Mouse (Mus musculus): ENCODE results near the gene 2310034C09Rik. TPM values are rescaled to one million over a fixed set of nuclear protein-coding genes. Genes with fewer than 3 reads are reported as not detected.

The 2310034C09Rik gene
- not detected in 2 replicates for polyA plus RNA-seq (2015; fragmentation: Nextera tagmentation; extraction: Ambion mirVana)

DNA sequence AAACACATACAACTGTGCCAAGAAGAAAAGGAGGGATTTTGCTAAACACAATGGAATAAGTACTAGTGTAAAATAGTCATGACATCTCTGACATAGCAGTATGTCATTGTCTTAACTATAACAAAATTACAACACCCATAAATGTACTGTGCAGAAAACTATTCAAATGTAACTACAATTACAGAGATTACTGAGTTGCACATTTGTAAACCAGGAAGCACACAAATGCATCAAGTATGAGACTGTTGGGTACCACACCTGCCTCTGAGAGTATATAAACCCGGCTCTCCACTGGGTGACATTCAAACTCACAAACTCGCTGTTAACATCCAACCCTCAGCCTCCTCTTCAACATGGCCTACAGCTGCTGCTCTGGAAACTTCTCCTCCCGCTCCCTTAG, at the start of gene 2310034C09Rik:
Gene 2310034C09Rik (plus strand): TSS at position 301 of the 400 bp plus-strand sequence.

DNA sequence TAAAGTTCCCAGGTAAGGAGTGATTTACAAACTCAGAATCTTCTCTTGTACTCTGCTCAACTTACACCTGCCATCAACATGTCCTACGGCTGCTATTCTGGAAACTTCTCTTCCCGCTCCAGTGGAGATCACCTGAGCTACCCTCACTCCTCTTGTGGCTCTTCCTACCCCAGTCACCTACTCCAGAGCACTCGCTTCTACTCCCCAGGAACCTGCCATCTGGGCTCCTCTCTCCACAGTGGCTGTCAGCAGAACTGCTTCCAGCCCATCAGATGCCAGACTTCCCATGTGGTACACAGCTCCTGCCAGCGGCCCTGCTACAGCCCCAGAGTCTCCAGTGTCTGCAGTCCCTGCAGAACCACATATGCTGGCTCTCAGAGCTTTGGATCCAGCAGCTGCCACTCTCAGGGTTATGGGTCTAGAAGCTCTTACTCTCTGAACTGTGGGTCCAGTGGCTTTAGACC, 29.8 kb upstream of the 2310034C09Rik start, which contains the start of gene Krtap13-1:
Gene Krtap13-1 (plus strand): TSS at position 51 of the 464 bp plus-strand sequence.

DNA sequence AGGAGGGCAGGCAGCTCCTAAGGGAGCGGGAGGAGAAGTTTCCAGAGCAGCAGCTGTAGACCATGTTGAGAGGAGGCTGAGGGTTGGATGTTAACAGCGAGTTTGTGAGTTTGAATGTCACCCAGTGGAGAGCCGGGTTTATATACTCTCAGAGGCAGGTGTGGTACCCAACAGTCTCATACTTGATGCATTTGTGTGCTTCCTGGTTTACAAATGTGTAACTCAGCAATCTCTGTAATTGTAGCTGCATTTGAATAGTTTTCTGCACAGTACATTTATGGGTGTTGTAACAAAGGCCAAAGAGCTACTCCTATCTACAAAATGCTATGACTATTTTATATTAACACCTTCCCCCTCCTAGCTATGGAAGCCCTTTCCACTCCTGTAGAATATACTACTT, 7.1 kb upstream of the 2310034C09Rik start, which contains the start of gene Krtap13:
Gene Krtap13 (minus strand): TSS at position 101 of the 400 bp plus-strand sequence.

DNA sequence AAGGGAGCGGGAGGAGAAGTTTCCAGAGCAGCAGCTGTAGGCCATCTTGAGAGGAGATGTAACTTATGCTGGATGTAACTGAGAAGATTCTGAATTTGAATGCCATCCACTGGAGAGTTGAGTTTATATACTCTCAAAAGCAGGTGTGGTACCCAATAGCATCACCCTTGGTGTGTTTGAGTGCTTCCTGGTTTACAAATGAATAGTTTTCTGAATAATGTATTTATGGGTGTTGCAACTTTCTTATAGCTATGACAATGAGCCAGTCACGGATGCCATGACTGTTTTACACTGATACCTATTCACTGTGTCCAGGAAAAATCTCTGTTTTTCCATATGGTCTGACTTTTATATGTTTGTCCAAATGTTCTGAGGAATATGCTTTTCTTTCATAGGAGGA, 15.5 kb downstream of the 2310034C09Rik start, which contains the start of gene 2310057N15Rik:
Gene 2310057N15Rik (minus strand): TSS at position 101 of the 400 bp plus-strand sequence.

DNA sequence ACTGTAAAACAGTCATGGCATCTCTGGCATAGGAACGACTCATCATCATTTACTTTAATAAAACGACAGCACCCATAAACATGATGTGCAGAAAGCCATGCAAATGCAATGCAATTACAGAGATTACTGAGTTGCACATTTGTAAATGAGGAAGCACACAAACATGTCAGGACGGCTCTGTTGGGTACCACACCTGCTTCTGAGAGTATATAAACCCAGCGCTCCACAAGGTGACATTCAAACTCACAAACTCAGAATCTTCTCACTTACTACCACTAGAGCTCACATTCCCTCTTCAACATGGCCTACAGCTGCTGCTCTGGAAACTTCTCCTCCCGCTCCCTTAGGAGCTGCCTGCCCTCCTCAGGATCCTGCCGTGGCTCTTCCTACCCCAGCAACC, 18.9 kb downstream of the 2310034C09Rik start, which contains the start of gene Gm5965:
Gene Gm5965 (plus strand): TSS at position 301 of the 400 bp plus-strand sequence.

Other genes with a start within 250 kb of the 2310034C09Rik start
- gene Cldn8, start 195.7 kb upstream of the 2310034C09Rik start, polyA plus RNA-seq (2015; fragmentation: Nextera tagmentation; extraction: Ambion mirVana) = 0.05 TPM in 1 of 2 replicates, not detected in the other
- not detected in 2 replicates for gene Krtap24-1, start 146.6 kb upstream of the 2310034C09Rik start, polyA plus RNA-seq (2015; fragmentation: Nextera tagmentation; extraction: Ambion mirVana)
- gene 2310079G19Rik, start 131.2 kb upstream of the 2310034C09Rik start, polyA plus RNA-seq (2015; fragmentation: Nextera tagmentation; extraction: Ambion mirVana) = 0.19 TPM in 1 of 2 replicates, not detected in the other
- not detected in 2 replicates for gene Krtap26-1, start 111.1 kb upstream of the 2310034C09Rik start, polyA plus RNA-seq (2015; fragmentation: Nextera tagmentation; extraction: Ambion mirVana)
- not detected in 2 replicates for gene Krtap27-1, start 87.2 kb upstream of the 2310034C09Rik start, polyA plus RNA-seq (2015; fragmentation: Nextera tagmentation; extraction: Ambion mirVana)
- gene 2310061N02Rik, start 50.9 kb upstream of the 2310034C09Rik start, polyA plus RNA-seq (2015; fragmentation: Nextera tagmentation; extraction: Ambion mirVana) = not detected in 2 replicates
- gene Krtap13-1, start 30.0 kb upstream of the 2310034C09Rik start, polyA plus RNA-seq (2015; fragmentation: Nextera tagmentation; extraction: Ambion mirVana) = not detected in 2 replicates
- not detected in 2 replicates for gene Krtap13, start 7.2 kb upstream of the 2310034C09Rik start, polyA plus RNA-seq (2015; fragmentation: Nextera tagmentation; extraction: Ambion mirVana)
- not detected in 2 replicates for gene 2310057N15Rik, start 15.4 kb downstream of the 2310034C09Rik start, polyA plus RNA-seq (2015; fragmentation: Nextera tagmentation; extraction: Ambion mirVana)
- not detected in 2 replicates for gene Gm5965, start 19.0 kb downstream of the 2310034C09Rik start, polyA plus RNA-seq (2015; fragmentation: Nextera tagmentation; extraction: Ambion mirVana)
- gene Gm20741, start 53.4 kb downstream of the 2310034C09Rik start, polyA plus RNA-seq (2015; fragmentation: Nextera tagmentation; extraction: Ambion mirVana) = not detected in 2 replicates
- gene Krtap15, start 61.4 kb downstream of the 2310034C09Rik start, polyA plus RNA-seq (2015; fragmentation: Nextera tagmentation; extraction: Ambion mirVana) = not detected in 2 replicates
- gene Krtap14, start 67.3 kb downstream of the 2310034C09Rik start, polyA plus RNA-seq (2015; fragmentation: Nextera tagmentation; extraction: Ambion mirVana) = not detected in 2 replicates
- not detected in 2 replicates for gene Krtap19-1, start 110.6 kb downstream of the 2310034C09Rik start, polyA plus RNA-seq (2015; fragmentation: Nextera tagmentation; extraction: Ambion mirVana)
- not detected in 2 replicates for gene Krtap19-2, start 115.4 kb downstream of the 2310034C09Rik start, polyA plus RNA-seq (2015; fragmentation: Nextera tagmentation; extraction: Ambion mirVana)
- gene Krtap19-3, start 119.2 kb downstream of the 2310034C09Rik start, polyA plus RNA-seq (2015; fragmentation: Nextera tagmentation; extraction: Ambion mirVana) = not detected in 2 replicates
- not detected in 2 replicates for gene Krtap19-4, start 126.2 kb downstream of the 2310034C09Rik start, polyA plus RNA-seq (2015; fragmentation: Nextera tagmentation; extraction: Ambion mirVana)
- not detected in 2 replicates for gene Krtap19-5, start 137.6 kb downstream of the 2310034C09Rik start, polyA plus RNA-seq (2015; fragmentation: Nextera tagmentation; extraction: Ambion mirVana)
- gene Krtap19-9b, start 173.4 kb downstream of the 2310034C09Rik start, polyA plus RNA-seq (2015; fragmentation: Nextera tagmentation; extraction: Ambion mirVana) = not detected in 2 replicates
- gene Krtap16-3, start 204.0 kb downstream of the 2310034C09Rik start, polyA plus RNA-seq (2015; fragmentation: Nextera tagmentation; extraction: Ambion mirVana) = not detected in 2 replicates